Mouse (Mus musculus) heart, embryonic 10.5 days (tissue): ENCODE data around the gene Gm3417. TPM values are rescaled to one million over a fixed set of nuclear protein-coding genes. Genes with fewer than 3 reads are reported as not detected.
A peak's percentile ranks its signal among the peaks of the same experiment; 100 is the strongest.
"Not testable (repeated sequence)": the region's sequence is repeated elsewhere in the genome, so short reads cannot be mapped to it uniquely, and the experiment has no call there.

Source experiments
- DNase-seq: peaks from one replicate; pipeline ENCODE4 v3.0.0-alpha.2; 2017; ENCODE audit warnings: low spot score
- H3K27ac ChIP-seq: fragments of 300-500 bp; sonication (generic); 2 replicates; pipeline ENCODE4 v1.5.1; 2016; ENCODE audit warnings: mild to moderate bottlenecking
- H3K27me3 ChIP-seq: fragments of 300-500 bp; sonication (generic); 2 replicates; pipeline ENCODE4 v1.6.1; 2016; ENCODE audit warnings: mild to moderate bottlenecking; ENCODE audit not compliant: poor library complexity, insufficient read depth, severe bottlenecking
- H3K36me3 ChIP-seq: fragments of 300-500 bp; sonication (generic); 2 replicates; pipeline ENCODE4 v1.6.1; 2016; ENCODE audit warnings: mild to moderate bottlenecking, moderate library complexity
- H3K4me1 ChIP-seq: fragments of 300-500 bp; sonication (generic); 2 replicates; pipeline ENCODE4 v1.6.1; 2016; ENCODE audit warnings: mild to moderate bottlenecking
- H3K4me3 ChIP-seq: fragments of 300-500 bp; sonication (generic); 2 replicates; pipeline ENCODE4 v1.5.1; 2016; ENCODE audit warnings: mild to moderate bottlenecking, moderate library complexity
- H3K9me3 ChIP-seq: fragments of 300-500 bp; sonication (generic); 2 replicates; pipeline ENCODE4 v1.6.1; 2016; ENCODE audit warnings: mild to moderate bottlenecking, moderate library complexity
- WGBS: fragments of 180-500 bp; shearing (Covaris S2); methylation state at CpG from one replicate; pipeline ENCODE4 v1.1.7; 2016; 5-methylcytosine and 5-hydroxymethylcytosine counted together
- polyA plus RNA-seq: library from polyadenylated mRNA; unstranded; fragments of >200 nt; fragmentation: Nextera tagmentation; extraction: Ambion mirVana; gene quantifications from 2 replicates; pipeline ENCODE4 v1.2.1, GENCODE M21; 2016

The Gm3417 gene
- polyA plus RNA-seq, 1 experiment from 2014 or later: 0.92 TPM

DNA sequence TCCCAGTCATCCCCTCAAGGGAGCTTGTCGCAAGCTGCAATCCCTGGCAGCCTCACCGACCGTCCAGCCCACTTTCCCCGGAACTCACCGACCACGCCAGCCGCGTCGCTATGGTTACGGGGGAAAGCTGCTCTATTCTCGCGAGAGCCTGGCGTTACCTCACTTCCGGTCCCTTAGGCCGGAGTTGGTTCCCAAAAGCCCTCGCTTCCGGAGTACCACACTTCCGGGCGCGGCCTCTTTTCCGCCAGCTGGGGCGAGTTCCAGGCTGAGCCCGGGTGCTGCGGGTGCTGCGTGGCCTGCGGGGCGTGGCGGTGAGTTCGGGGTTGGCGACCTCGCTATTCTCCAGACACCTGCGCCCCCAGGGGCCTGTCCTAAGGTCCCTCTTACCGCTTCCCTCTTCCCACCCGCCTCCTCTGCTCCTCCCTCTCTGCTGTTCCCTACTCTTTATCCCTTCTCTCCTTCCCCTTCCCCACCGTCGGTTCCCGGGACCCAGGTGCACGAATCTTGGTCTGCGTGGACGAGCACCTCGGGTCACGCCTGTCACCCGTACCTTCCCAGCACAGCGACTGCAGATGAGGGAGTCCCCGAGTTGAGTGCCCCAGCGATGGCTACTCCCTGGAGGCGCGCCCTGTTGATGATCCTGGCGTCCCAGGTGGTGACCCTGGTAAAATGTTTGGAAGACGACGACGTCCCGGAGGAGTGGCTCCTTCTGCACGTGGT lies 35.4 kb downstream of the Gm3417 start, which contains the start of the genes Wdr27 and 1600012H06Rik:
Gene Wdr27, minus strand, starts transcription at position 150 of the 720 bp plus-strand sequence.
Gene 1600012H06Rik, plus strand, starts transcription at position 176 of the 720 bp plus-strand sequence.
- H3K36me3 ChIP-seq: peaks cover 16% of the 10 kb centered on the region
- H3K27ac ChIP-seq: peak within 1 kb of the TSS; percentile 90
- DNase-seq: peak; percentile 99
- H3K4me1 ChIP-seq: peaks cover 16% of the 10 kb centered on the region
- under 1% methylated on average over 54 of the region's 54 CpGs for WGBS
- H3K27me3 ChIP-seq: no peaks in the 10 kb centered on the region
- H3K4me3 ChIP-seq: peak within 1 kb of the TSS; percentile 77
- H3K9me3 ChIP-seq: no peaks in the 10 kb centered on the region

DNA sequence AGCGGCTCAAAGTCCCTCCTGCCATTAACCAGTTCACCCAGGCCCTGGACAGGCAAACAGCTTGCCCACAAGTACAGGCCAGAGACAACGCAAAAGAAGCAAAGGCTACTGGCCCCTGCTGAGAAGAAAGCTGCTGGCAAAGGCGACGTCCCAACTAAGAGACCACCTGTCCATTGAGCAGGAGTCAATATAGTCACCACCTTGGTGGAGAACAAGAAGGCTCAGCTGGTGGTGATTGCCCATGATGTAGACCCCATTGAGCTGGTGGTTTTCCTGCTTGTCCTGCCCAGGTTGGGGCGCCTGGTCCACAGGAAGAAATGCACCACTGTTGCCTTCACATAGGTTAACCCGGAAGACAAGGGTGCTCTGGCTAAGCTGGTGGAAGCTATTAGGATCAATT lies 36.4 kb downstream of the Gm3417 start:
- not testable (repeated sequence) for H3K27ac ChIP-seq
- peaks cover 16% of the 10 kb centered on the region for H3K4me1 ChIP-seq

DNA sequence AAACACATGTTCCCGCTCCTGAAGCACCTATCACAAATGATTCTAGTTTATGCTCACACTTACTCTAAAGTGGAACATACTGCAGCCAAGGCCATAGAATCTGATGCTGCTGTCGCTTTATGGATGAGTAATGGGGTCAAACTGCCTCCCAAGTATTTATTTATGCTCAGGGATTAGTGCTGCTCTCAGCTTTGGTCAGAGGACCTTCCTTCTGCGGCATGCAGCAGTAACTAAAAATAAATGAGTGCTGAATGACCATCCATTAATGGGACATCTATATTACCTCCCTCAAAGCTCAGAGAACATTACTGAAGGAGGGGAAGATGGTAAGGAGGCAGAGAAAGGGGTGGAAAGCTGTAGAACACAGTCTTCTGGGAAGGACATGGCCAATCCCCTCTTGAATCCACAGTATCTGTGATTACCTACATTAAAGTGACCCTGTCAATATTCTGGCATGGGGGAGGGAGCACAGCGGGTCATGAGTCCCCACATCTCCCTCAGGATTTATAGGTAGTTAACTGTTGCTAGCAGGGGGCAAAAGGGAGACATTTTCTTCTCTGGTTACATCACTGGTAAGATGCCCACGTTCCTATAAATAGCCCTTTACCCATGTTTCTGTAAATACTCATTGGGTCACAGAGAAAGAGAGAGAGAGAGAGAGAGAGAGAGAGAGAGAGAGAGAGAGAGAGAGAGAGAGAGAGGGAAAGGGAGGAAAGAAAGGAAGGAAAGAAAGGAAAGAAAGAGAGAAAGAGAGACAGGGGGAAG lies 42.6 kb downstream of the Gm3417 start:
- Histone ChIP-seq H3K27ac (no peak overlapping the region), H3K36me3 (no peaks in the 10 kb centered on the region), H3K4me1 (no peaks in the 10 kb centered on the region), H3K4me3 (no peak overlapping the region), H3K27me3 (no peaks in the 10 kb centered on the region), H3K9me3 (no peaks in the 10 kb centered on the region)
- DNase-seq: no peak
- WGBS: 68% methylated on average over 5 of the region's 5 CpGs

More for the DNA sequence above, 36.4 kb downstream of the Gm3417 start:
- not testable (repeated sequence) for H3K27me3 ChIP-seq, DNase-seq, H3K9me3 ChIP-seq
- 57% methylated on average over 6 of the region's 6 CpGs for WGBS
- peaks cover 15% of the 10 kb centered on the region for H3K36me3 ChIP-seq
- H3K4me3 ChIP-seq: peak overlapping the region; percentile 77

DNA sequence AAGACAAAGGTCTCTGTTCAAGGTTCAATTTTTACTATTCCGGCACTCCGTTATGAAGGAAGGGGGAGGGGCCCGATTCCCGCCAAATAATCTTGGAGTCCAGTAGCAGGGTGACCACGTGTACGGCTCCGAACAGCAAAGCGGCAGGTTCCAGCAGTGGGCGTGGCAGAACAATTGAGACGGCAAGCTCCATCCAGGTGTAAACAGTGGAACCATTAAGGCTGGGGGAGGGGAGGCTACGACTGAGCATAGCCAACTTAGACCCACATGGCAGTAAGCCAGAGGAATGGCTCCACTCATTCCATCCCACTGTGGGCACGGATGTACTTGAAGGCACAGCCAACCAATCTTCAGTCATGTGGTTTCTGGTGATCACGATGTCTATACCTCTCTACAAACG lies 43.3 kb downstream of the Gm3417 start:
- 86% methylated on average over 14 of the region's 14 CpGs for WGBS
- H3K36me3 ChIP-seq, H3K27ac ChIP-seq, H3K4me1 ChIP-seq, H3K4me3 ChIP-seq, H3K27me3 ChIP-seq, H3K9me3 ChIP-seq, DNase-seq: not testable (repeated sequence)

DNA sequence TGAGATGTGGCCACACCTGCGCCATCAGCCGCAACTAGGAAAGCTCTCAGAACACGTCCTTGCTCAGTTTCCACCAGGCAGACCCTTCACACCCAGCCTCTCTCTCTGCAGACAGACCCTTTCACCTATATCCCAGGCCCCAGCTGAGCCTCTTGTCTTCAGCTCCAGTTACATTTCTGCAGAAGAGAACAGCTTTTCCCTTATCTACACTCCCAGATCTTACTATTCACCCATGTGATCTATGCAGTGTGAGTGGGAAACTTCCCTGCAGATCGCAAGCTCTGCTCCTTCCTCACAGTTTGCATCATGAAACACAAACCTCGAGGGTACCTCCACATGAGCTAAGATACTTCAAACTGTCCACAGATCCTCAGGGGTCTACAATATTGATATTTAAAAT lies 47.1 kb downstream of the Gm3417 start:
- no peaks in the 10 kb centered on the region for H3K9me3 ChIP-seq
- DNase-seq: no peak
- H3K4me1 ChIP-seq: no peaks in the 10 kb centered on the region
- no peak overlapping the region for H3K4me3 ChIP-seq
- no peak overlapping the region for H3K27ac ChIP-seq
- 79% methylated on average over 5 of the region's 5 CpGs for WGBS
- no peaks in the 10 kb centered on the region for H3K36me3 ChIP-seq
- no peaks in the 10 kb centered on the region for H3K27me3 ChIP-seq

DNA sequence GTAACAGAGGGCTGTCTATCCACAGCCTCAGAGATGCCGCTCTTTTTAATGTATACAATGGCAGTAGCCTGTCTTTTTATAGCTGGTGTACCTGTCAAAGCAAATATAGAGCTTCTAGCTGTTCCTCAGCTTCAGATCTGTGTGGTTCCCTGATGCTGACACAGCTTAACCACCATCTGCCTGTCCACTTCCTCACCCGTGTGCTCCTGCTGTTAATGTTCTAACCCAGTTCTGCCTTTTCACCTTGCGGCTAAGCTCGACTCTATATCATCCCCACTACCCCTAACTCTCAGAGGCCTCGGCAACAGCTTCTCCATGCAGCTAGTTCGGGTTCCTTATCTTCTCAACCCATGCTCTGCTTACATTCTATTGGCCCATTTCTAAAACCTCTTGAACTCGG lies 47.9 kb downstream of the Gm3417 start:
- Histone ChIP-seq H3K27me3 (no peaks in the 10 kb centered on the region), H3K4me3 (no peak overlapping the region), H3K4me1 (no peaks in the 10 kb centered on the region), H3K9me3 (no peaks in the 10 kb centered on the region), H3K27ac (no peak overlapping the region), H3K36me3 (no peaks in the 10 kb centered on the region)
- DNase-seq: no peak
- WGBS: 75% methylated on average over 7 of the region's 7 CpGs

DNA sequence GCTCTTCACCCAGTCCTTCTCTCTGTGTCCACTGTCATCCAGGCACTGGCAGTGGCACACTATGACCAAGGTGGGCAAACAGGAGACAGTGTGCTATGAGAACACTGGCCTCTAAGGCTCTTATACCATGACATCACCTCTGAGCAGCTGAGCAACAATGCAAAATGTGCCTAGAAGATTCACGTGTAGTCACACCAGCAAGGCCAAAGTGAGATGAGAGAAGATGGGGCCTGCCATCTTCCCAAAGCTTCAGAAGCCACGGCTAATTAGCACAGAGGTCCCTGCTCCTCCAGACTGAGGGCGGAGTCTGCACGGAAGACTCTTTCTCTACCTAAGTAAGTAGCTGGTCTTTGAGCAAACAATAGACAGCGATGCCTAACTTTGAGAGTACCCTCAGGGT lies 50.0 kb downstream of the Gm3417 start:
- H3K36me3 ChIP-seq: no peaks in the 10 kb centered on the region
- H3K27ac ChIP-seq: no peak overlapping the region
- H3K4me1 ChIP-seq: no peaks in the 10 kb centered on the region
- H3K9me3 ChIP-seq: no peaks in the 10 kb centered on the region
- H3K4me3 ChIP-seq: no peak overlapping the region
- DNase-seq: no peak
- H3K27me3 ChIP-seq: no peaks in the 10 kb centered on the region
- 69% methylated on average over 5 of the region's 5 CpGs for WGBS

DNA sequence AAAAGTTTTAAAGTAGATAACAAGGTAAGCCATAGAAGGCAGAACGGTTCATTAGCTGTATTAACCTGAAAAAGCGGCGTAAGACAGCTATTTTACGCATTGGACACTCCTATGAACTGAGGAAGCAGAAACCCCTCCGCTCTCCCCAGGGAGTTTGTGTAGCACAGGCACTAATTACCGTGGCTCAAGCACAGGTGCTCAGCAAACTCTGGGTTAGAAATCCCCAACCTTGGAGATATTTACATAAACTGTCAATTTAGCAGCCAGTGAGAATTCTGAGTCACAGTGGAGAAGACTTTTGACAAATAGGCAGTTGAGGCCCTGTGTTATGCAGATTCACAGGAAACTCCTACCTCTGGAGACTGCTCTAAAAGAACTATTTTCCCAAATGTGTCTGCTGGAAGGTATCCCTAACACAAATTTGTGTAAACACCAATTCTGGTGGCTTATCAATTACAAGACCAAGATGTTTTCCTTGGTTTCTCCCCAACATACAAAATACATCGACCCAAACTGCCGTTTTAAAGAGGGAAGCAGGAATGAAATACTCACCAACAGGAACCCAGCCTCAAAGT lies 50.9 kb downstream of the Gm3417 start:
- H3K9me3 ChIP-seq: no peaks in the 10 kb centered on the region
- H3K4me1 ChIP-seq: no peaks in the 10 kb centered on the region
- no peaks in the 10 kb centered on the region for H3K36me3 ChIP-seq
- DNase-seq: no peak
- H3K4me3 ChIP-seq: no peak overlapping the region
- no peaks in the 10 kb centered on the region for H3K27me3 ChIP-seq
- 79% methylated on average over 8 of the region's 8 CpGs for WGBS
- no peak overlapping the region for H3K27ac ChIP-seq

DNA sequence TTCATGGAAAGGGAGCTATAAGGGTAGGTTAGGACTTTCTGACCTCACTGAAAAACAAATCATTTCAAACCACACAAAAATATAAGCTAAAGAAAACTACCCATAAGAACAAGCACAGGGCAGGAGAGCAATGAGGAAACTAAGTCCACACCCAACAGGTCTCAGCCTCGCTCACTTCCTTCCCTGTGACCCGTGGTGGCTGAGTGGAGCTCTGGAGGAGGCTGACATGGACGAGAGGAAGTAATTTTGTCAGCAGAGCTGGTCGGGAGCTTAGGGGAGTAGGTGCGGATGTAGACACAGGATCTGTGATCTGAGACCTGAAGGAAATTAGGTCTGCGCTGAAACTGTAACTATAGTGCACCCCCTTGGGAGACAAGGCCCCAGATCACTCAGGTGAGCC lies 57.0 kb downstream of the Gm3417 start:
- H3K4me3 ChIP-seq: no peak overlapping the region
- H3K4me1 ChIP-seq: no peaks in the 10 kb centered on the region
- peaks cover 12% of the 10 kb centered on the region; the same call in 1 of the 2 replicates for H3K27me3 ChIP-seq
- no peak overlapping the region for H3K27ac ChIP-seq
- H3K36me3 ChIP-seq: no peaks in the 10 kb centered on the region
- DNase-seq: no peak
- H3K9me3 ChIP-seq: no peaks in the 10 kb centered on the region
- 55% methylated on average over 6 of the region's 6 CpGs for WGBS

DNA sequence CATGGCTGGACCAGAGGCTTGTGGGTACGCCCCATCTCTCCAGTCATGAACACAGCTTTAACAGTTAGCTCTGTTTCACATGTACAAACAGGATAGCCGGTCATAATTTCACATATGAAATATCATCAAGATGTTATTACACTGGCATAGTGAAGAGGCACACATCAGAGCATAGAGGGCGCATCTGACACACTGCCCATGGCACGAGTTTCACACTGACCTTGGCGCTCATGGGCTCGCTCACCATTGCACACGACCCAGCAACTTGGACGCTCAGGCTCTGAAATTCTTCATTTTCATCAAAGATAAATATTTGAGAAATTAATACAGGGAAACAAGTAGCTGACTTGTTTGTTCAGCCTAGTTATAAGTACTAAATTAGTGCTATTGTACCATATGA lies 60.7 kb downstream of the Gm3417 start:
- Histone ChIP-seq H3K4me1 (no peaks in the 10 kb centered on the region), H3K36me3 (no peaks in the 10 kb centered on the region), H3K4me3 (no peak overlapping the region), H3K27me3 (peaks cover 12% of the 10 kb centered on the region; the same call in 1 of the 2 replicates), H3K27ac (no peak overlapping the region), H3K9me3 (no peaks in the 10 kb centered on the region)
- 83% methylated on average over 8 of the region's 8 CpGs for WGBS
- DNase-seq: peak; percentile 35

DNA sequence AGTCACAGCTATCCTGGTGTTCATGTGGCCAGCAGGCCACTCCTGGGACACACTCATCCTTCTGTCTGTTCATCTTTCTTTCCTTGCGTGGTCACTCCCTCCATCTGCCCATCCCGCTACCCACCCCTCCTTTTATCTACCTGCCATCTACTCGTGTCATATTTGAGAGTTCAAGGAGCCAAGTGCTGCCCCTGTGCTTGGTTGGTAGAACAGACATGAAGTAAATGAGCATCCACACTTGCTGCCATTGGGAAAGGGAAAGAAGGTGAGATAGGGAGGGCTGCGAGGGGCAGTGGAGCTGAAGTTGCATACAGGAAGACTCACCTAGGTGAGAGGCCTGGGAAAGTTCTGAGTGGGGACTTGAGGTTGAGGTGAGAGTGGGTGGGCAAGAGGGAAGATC lies 64.2 kb downstream of the Gm3417 start:
- peak; percentile 67 for DNase-seq
- peaks cover 8% of the 10 kb centered on the region; the same call in 1 of the 2 replicates for H3K27me3 ChIP-seq
- no peak overlapping the region for H3K4me3 ChIP-seq
- H3K4me1 ChIP-seq: no peaks in the 10 kb centered on the region
- no peaks in the 10 kb centered on the region for H3K36me3 ChIP-seq
- no peaks in the 10 kb centered on the region for H3K9me3 ChIP-seq
- WGBS: 79% methylated on average over 4 of the region's 4 CpGs
- H3K27ac ChIP-seq: no peak overlapping the region
